Mouse (Mus musculus) midbrain, embryonic 10.5 days (tissue): ENCODE results near the gene Arpc5l. TPM values are rescaled to one million over a fixed set of nuclear protein-coding genes. Genes with fewer than 3 reads are reported as not detected.

Experiments used
- DNase-seq: peaks from one replicate; pipeline ENCODE4 v3.0.0-alpha.2; 2017; ENCODE audit warnings: low spot score
- H3K27ac ChIP-seq: fragments of 300-500 bp; sonication (generic); replicated peaks from 2 replicates; pipeline ENCODE4 v1.5.1; 2016; ENCODE audit warnings: mild to moderate bottlenecking
- H3K27me3 ChIP-seq: fragments of 300-500 bp; sonication (generic); 2 replicates; pipeline ENCODE4 v1.6.1; 2016; ENCODE audit warnings: low read depth, mild to moderate bottlenecking; ENCODE audit not compliant: poor library complexity, severe bottlenecking
- H3K36me3 ChIP-seq: fragments of 300-500 bp; sonication (generic); 2 replicates; pipeline ENCODE4 v1.6.1; 2016; ENCODE audit warnings: mild to moderate bottlenecking, moderate library complexity
- H3K4me1 ChIP-seq: fragments of 300-500 bp; sonication (generic); 2 replicates; pipeline ENCODE4 v1.6.1; 2016
- H3K4me3 ChIP-seq: fragments of 300-500 bp; sonication (generic); 2 replicates; pipeline ENCODE4 v1.5.1; 2016; ENCODE audit warnings: mild to moderate bottlenecking, moderate library complexity
- H3K9me3 ChIP-seq: fragments of 300-500 bp; sonication (generic); replicated peaks from 2 replicates; pipeline ENCODE4 v1.6.1; 2016; ENCODE audit warnings: mild to moderate bottlenecking
- WGBS: fragments of 180-500 bp; shearing (Covaris S2); methylation state at CpG from one replicate; pipeline ENCODE4 v1.1.7; 2016; 5-methylcytosine and 5-hydroxymethylcytosine counted together
- polyA plus RNA-seq: library from polyadenylated mRNA; unstranded; fragments of >200 nt; fragmentation: Nextera tagmentation; extraction: Ambion mirVana; gene quantifications from 2 replicates; pipeline ENCODE4 v1.2.1, GENCODE M21; 2016

The Arpc5l gene
- polyA plus RNA-seq, 1 experiment from 2014 or later: 135 TPM

DNA sequence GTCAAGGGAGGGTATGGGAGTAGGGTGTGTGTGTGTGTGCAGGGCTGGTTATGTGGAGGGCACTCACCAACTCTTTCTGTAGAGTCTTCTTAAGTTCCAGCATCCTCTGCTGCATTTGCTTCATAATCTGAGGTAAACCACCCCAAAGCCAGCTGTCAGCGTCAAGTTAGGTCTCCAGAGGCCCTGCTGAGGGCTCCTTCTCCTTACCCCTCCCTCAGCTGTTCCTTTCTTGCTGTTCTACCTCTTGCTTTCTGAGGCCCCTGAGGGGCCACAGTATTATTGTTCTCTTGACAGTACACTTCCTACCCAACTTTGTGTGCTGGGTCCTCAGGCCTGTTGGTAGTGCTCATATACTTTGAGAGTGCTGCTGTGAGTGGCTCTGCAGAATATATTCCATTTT is 14.9 kb downstream of the Arpc5l start:
- Histone ChIP-seq H3K4me1 (no peaks in the 10 kb centered on the region), H3K27me3 (no peaks in the 10 kb centered on the region), H3K4me3 (no peak overlapping the region), H3K27ac (no peak overlapping the region), H3K9me3 (no peaks in the 10 kb centered on the region), H3K36me3 (peaks cover 95% of the 10 kb centered on the region)
- 93% methylated on average over 1 of the region's 1 CpGs for WGBS
- no peak for DNase-seq

DNA sequence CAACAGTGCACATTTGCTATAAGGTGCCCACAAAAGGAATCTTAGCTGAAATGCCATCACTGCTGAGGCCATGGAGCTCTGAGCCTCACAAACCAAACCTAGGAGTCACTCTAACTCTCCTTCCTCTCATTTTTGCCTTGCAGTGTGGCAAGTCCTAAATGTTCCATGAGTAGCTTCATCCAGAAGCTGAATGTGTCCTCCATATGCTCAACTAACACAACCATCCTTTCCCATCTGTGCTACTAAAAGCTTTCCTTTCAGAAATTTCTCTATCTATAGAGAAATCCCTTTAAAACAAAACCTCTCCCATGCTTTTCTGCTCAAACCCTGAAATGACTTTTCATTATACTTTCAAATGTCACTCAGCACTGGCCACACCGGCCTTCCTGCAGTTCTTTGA is 26.5 kb downstream of the Arpc5l start:
- no peak for DNase-seq
- H3K27me3 ChIP-seq: no peaks in the 10 kb centered on the region
- H3K36me3 ChIP-seq: peaks cover 90% of the 10 kb centered on the region
- H3K4me1 ChIP-seq: no peaks in the 10 kb centered on the region
- WGBS: 89% methylated on average over 1 of the region's 1 CpGs
- no peak overlapping the region for H3K27ac ChIP-seq
- H3K4me3 ChIP-seq: no peak overlapping the region
- no peaks in the 10 kb centered on the region for H3K9me3 ChIP-seq

DNA sequence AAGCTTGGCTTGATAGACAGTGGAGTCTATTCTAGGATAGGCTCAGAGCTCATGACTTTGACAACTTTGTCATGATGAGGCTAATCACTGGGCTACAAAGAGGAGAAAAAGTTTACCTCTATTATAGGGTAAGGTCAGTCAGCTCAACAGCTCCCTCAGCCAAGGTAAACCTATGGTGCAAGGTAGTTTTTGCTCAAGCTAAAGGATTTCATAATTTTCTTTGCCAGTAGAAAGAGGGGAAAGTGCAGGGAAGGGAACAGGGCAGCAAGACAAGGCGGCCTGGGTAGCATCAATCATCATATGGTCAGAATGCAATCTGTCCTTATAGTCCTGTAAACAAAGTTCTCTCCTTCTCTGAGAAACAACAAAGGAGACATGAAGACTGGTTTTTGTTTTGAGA is 35.1 kb downstream of the Arpc5l start:
- DNase-seq: no peak
- H3K27me3 ChIP-seq: no peaks in the 10 kb centered on the region
- peaks cover 85% of the 10 kb centered on the region for H3K36me3 ChIP-seq
- no peak overlapping the region for H3K4me3 ChIP-seq
- H3K4me1 ChIP-seq: no peaks in the 10 kb centered on the region
- 93% methylated on average over 1 of the region's 1 CpGs for WGBS
- H3K9me3 ChIP-seq: no peaks in the 10 kb centered on the region
- H3K27ac ChIP-seq: no peak overlapping the region

DNA sequence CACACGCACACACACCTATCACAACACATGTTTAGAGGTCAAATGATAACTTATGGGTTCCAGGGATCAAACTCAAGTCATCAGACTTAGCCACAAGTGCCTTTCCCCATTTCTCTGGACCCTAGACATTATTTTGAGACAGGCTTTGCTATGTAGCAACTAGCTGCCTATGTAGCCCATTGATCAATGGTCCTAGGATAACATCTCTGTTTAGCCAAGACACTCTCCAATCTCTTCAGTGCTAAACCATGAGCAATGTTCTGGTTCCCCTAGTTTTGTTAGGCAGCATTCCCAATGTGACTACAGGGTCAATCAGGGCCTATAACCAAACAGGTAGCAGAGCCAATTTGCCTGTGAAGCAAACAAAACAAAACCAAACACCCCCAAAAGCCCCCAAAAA is 43.4 kb downstream of the Arpc5l start:
- no peak for DNase-seq
- WGBS: 91% methylated on average over 1 of the region's 1 CpGs
- H3K36me3 ChIP-seq: peaks cover 94% of the 10 kb centered on the region
- H3K27ac ChIP-seq: no peak overlapping the region
- no peaks in the 10 kb centered on the region for H3K9me3 ChIP-seq
- no peaks in the 10 kb centered on the region for H3K4me1 ChIP-seq
- no peaks in the 10 kb centered on the region for H3K27me3 ChIP-seq
- no peak overlapping the region for H3K4me3 ChIP-seq

DNA sequence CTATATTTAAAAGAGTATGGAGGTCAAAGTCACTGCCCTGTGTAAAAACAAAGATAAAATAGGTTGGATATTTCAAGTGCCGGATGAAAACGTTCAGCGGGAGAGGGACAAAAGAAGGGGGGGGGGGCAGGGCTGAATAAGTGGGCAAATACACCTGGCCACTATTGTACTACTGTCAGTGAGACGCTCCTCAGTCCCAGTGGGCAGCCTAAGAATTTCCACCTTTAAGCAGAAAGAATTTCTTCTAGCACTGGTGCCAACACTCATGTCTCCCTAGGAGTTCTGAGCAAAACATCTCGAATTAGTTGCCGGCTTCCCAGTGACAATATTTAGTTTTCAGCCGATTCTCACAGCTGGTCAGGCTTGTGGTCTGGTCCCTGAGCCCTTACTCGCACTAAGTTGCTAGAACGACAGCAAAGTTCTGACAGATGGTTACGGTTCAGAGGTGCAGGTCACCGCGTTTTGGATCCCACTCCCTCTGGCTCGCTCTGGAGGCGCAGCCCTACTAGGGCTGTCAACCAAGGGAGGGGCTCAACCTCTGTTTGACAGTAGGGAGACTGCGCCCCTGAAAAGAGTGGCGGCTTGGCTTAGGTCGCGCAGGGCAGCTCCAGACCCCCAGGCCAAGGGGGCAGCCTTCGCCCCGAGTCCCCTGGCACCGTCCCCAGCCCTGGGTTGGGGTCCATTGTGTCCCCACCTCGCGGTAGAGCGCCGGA is 59.7 kb downstream of the Arpc5l start:
- H3K4me3 ChIP-seq: peak overlapping the region; percentile 78
- H3K27ac ChIP-seq: peak overlapping the region; percentile 94
- peaks cover 35% of the 10 kb centered on the region for H3K36me3 ChIP-seq
- no peaks in the 10 kb centered on the region for H3K9me3 ChIP-seq
- H3K27me3 ChIP-seq: no peaks in the 10 kb centered on the region
- H3K4me1 ChIP-seq: peaks cover 21% of the 10 kb centered on the region
- WGBS: 10% methylated on average over 25 of the region's 25 CpGs
- no peak for DNase-seq

Other genes starting within 250 kb of the Arpc5l start
- gene Nr6a1, start 77.7 kb upstream of the Arpc5l start, polyA plus RNA-seq: 5.8 and 11.9 TPM in 2 replicates
- gene Olfml2a, start 73.4 kb upstream of the Arpc5l start, polyA plus RNA-seq: 1.5 and 2.0 TPM in 2 replicates
- 1.9 and 2.2 TPM in 2 replicates for gene Wdr38, start 7.9 kb upstream of the Arpc5l start, polyA plus RNA-seq
- 837 and 1,005 TPM in 2 replicates for gene Rpl35, start 276 bp downstream of the Arpc5l start, polyA plus RNA-seq
- gene Golga1, start 60.2 kb downstream of the Arpc5l start, polyA plus RNA-seq: 27.3 and 28.3 TPM in 2 replicates
- gene Scai, start 185.4 kb downstream of the Arpc5l start, polyA plus RNA-seq: 9.3 and 10.5 TPM in 2 replicates
- 82.7 and 84.3 TPM in 2 replicates for gene Ppp6c, start 221.1 kb downstream of the Arpc5l start, polyA plus RNA-seq